Mouse (Mus musculus) forebrain, embryonic 12.5 days (tissue): ENCODE data around the gene Celsr3. TPM values are rescaled to one million over a fixed set of nuclear protein-coding genes. Genes with fewer than 3 reads are reported as not detected.
A peak's percentile ranks its signal among the peaks of the same experiment; 100 is the strongest.

Experiments used
- ATAC-seq: fragments of 200-750 bp; cut with Nextera tagmentation; 2 replicates; pipeline ENCODE4 v1.8.0; 2017; ENCODE audit warnings: moderate TSS enrichment; ENCODE audit not compliant: low FRiP score
- H3K27ac ChIP-seq: fragments of 300-500 bp; sonication (generic); 2 replicates; pipeline ENCODE4 v1.5.1; 2016; ENCODE audit warnings: mild to moderate bottlenecking
- H3K27me3 ChIP-seq: fragments of 300-500 bp; sonication (generic); 2 replicates; pipeline ENCODE4 v1.6.1; 2016; ENCODE audit warnings: mild to moderate bottlenecking
- H3K36me3 ChIP-seq: fragments of 300-500 bp; sonication (generic); replicated peaks from 2 replicates; pipeline ENCODE4 v1.6.1; 2016; ENCODE audit warnings: mild to moderate bottlenecking
- H3K4me1 ChIP-seq: fragments of 300-500 bp; sonication (generic); 2 replicates; pipeline ENCODE4 v1.6.1; 2016
- H3K4me2 ChIP-seq: fragments of 300-500 bp; sonication (generic); 2 replicates; pipeline ENCODE4 v1.6.1; 2016; ENCODE audit warnings: mild to moderate bottlenecking, moderate library complexity
- H3K4me3 ChIP-seq: fragments of 300-500 bp; sonication (generic); replicated peaks from 2 replicates; pipeline ENCODE4 v1.5.1; 2016; ENCODE audit warnings: mild to moderate bottlenecking
- H3K9ac ChIP-seq: fragments of 300-500 bp; sonication (generic); 2 replicates; pipeline ENCODE4 v1.6.1; 2016; ENCODE audit warnings: mild to moderate bottlenecking
- H3K9me3 ChIP-seq: fragments of 300-500 bp; sonication (generic); 2 replicates; pipeline ENCODE4 v1.6.1; 2016
- WGBS: fragments of 180-500 bp; shearing (Covaris S2); methylation state at CpG from one replicate; pipeline ENCODE4 v1.1.7; 2016; 5-methylcytosine and 5-hydroxymethylcytosine counted together
- polyA plus RNA-seq: library from polyadenylated mRNA; unstranded; fragments of >200 nt; fragmentation: Nextera tagmentation; extraction: Ambion mirVana; gene quantifications from 2 replicates; pipeline ENCODE4 v1.2.1, GENCODE M21; 2016

Celsr3 gene
- polyA plus RNA-seq, 1 experiment from 2014 or later: 13.0 TPM

GRCm38 (mm10) chr9:108792307-108792706 lies 33.8 kb upstream of the Celsr3 start:
- H3K9ac ChIP-seq: no peak overlapping the region

DNA sequence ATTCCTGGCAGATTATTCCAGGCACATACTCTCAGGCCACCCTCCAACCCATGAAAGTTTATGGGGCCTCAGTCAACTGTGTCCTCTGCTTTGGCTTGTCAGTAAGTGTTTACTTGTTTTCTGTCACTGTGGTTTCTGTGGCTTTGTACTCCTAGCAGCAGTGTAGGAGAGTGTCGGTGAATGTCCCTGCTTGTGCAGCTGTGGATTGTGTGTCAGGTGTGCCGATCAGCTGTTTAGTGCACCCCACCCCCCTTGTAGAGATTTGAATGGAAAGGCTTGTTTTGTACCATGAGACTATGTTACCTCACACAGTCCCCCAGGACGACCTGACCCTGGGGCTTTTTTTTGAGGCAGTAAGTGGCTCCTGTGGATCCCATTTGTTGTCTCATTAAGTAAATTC lies 33.4 kb upstream of the Celsr3 start:
- Histone ChIP-seq H3K27me3 (no peaks in the 10 kb centered on the region), H3K27ac (no peak overlapping the region), H3K36me3 (peaks cover 28% of the 10 kb centered on the region), H3K4me1 (peaks cover 90% of the 10 kb centered on the region), H3K9ac (no peak overlapping the region), H3K4me2 (no peak overlapping the region), H3K4me3 (no peak overlapping the region), H3K9me3 (no peaks in the 10 kb centered on the region)
- ATAC-seq: no peak
- 44% methylated on average over 3 of the region's 3 CpGs for WGBS

More at GRCm38 (mm10) chr9:108792307-108792706, 33.8 kb upstream of the Celsr3 start:
- WGBS: 91% methylated on average over 1 of the region's 1 CpGs
- Histone ChIP-seq H3K27me3 (no peaks in the 10 kb centered on the region), H3K9me3 (no peaks in the 10 kb centered on the region), H3K27ac (no peak overlapping the region), H3K4me2 (no peak overlapping the region), H3K36me3 (peaks cover 24% of the 10 kb centered on the region), H3K4me1 (peaks cover 90% of the 10 kb centered on the region), H3K4me3 (no peak overlapping the region)
- ATAC-seq: no peak

- Histone ChIP-seq H3K9ac (no peak overlapping the region), H3K9me3 (no peaks in the 10 kb centered on the region), H3K27ac (no peak overlapping the region), H3K4me1 (peaks cover 66% of the 10 kb centered on the region), H3K4me2 (no peak overlapping the region), H3K4me3 (no peak overlapping the region), H3K27me3 (no peaks in the 10 kb centered on the region), H3K36me3 (peaks cover 52% of the 10 kb centered on the region)
- ATAC-seq: no peak
- WGBS: 68% methylated on average over 2 of the region's 2 CpGs
Measured at GRCm38 (mm10) chr9:108795281-108795680, 30.8 kb upstream of the Celsr3 start.

DNA sequence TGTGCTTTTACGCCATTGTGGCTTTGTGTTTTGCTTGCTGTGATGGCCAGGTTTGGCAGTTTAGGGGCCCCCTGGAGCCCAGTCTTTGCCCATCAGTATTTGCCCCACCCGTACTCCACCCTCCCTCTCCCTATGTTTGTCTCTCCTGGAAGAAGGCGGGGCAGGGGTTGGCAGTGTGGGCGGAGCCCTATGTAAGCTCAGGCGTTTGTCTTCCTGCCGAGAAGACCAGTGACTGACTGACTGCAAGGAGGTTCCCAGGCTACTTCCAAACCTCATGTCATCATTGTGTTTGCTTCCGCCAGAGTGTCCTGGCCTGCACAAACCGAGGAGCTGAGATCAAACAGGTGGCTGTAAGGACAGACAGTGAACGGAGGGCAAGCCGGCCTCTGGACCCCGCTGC lies 30.4 kb upstream of the Celsr3 start:
- Histone ChIP-seq H3K4me1 (peaks cover 66% of the 10 kb centered on the region), H3K9ac (peak overlapping the region; percentile 12; the same call in 1 of the 2 replicates), H3K27me3 (no peaks in the 10 kb centered on the region), H3K36me3 (peaks cover 53% of the 10 kb centered on the region), H3K4me2 (peak overlapping the region; percentile 31), H3K4me3 (peak overlapping the region; percentile 7), H3K9me3 (no peaks in the 10 kb centered on the region), H3K27ac (peak overlapping the region; percentile 56)
- peak; percentile 63; the same call in 1 of the 2 replicates for ATAC-seq
- WGBS: 44% methylated on average over 11 of the region's 11 CpGs

GRCm38 (mm10) chr9:108796351-108796981 lies 29.7 kb upstream of the Celsr3 start:
- 65% methylated on average over 4 of the region's 4 CpGs for WGBS

GRCm38 (mm10) chr9:108797477-108797876 lies 28.6 kb upstream of the Celsr3 start:
- peaks cover 50% of the 10 kb centered on the region for H3K4me1 ChIP-seq
- H3K9ac ChIP-seq: no peak overlapping the region

More at GRCm38 (mm10) chr9:108796351-108796981, 29.7 kb upstream of the Celsr3 start:
- Histone ChIP-seq H3K36me3 (peaks cover 59% of the 10 kb centered on the region), H3K4me1 (peaks cover 60% of the 10 kb centered on the region), H3K9ac (no peak overlapping the region), H3K27ac (0 out of 2 replicates have a peak overlapping the region, but pooled peaks have one; percentile 19), H3K4me3 (no peak overlapping the region), H3K9me3 (no peaks in the 10 kb centered on the region), H3K27me3 (no peaks in the 10 kb centered on the region), H3K4me2 (peak overlapping the region; percentile 31)
- ATAC-seq: 0 out of 2 replicates have a peak, but pooled peaks have one; percentile 13

DNA sequence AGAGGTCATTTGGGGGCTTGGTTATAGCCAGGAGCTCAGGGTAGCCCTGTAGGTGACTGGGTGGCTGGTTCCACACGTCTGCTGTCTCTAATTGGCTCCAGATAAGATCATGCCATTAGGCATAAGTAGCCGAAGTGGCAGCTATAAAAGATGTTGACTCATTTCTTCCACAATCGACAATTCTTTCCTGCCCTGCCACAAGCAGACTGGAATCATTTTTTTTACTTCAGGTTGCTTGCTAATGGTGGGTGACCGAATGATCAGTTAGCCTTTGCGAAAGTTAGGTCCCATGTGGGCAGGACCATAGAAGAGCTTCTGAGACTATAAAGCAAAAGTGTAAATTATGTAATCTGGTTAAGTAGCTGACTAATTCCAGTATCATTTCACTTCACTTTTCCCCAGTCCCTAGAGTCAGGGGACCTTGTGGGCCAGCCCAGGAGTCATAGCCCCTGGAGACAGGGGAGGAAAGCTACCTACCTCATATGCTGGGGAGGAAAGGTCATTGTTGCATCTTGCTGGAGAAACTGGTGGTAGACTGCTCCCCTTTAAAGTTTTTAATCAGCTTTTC lies 27.5 kb upstream of the Celsr3 start:
- no peak overlapping the region for H3K4me3 ChIP-seq
- H3K27me3 ChIP-seq: no peaks in the 10 kb centered on the region
- no peak overlapping the region for H3K4me2 ChIP-seq
- H3K9ac ChIP-seq: no peak overlapping the region
- H3K27ac ChIP-seq: no peak overlapping the region
- no peak for ATAC-seq
- peaks cover 39% of the 10 kb centered on the region for H3K4me1 ChIP-seq
- WGBS: 90% methylated on average over 5 of the region's 5 CpGs
- H3K36me3 ChIP-seq: peaks cover 71% of the 10 kb centered on the region
- H3K9me3 ChIP-seq: no peaks in the 10 kb centered on the region

More at GRCm38 (mm10) chr9:108797477-108797876, 28.6 kb upstream of the Celsr3 start:
- peaks cover 69% of the 10 kb centered on the region for H3K36me3 ChIP-seq
- 0 out of 2 replicates have a peak overlapping the region, but pooled peaks have one; percentile 19 for H3K27ac ChIP-seq
- H3K27me3 ChIP-seq: no peaks in the 10 kb centered on the region
- H3K9me3 ChIP-seq: no peaks in the 10 kb centered on the region
- 86% methylated on average over 7 of the region's 7 CpGs for WGBS
- peak; percentile 37; the same call in 1 of the 2 replicates for ATAC-seq
- no peak overlapping the region for H3K4me3 ChIP-seq
- no peak overlapping the region for H3K4me2 ChIP-seq

DNA sequence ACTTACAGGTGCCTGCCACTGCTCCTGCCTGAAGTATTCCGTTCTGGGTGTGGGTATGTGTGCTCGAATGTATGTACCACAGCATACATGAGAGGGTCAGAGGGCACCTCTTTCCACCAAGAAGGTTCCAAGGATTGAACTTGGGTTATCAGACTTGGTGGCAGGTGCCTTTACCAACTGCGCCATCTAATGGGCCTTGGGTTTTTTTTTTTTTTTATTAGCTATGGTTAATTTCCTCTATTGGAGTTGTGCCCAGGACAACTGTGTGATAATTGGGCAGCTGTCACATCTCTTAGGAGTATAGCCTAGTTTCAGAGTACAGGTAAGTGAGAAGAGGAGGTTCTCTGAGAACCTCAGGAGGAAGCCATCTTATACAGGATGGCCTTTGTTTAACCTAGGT lies 26.6 kb upstream of the Celsr3 start:
- no peak overlapping the region for H3K4me3 ChIP-seq
- peaks cover 75% of the 10 kb centered on the region for H3K36me3 ChIP-seq
- H3K27me3 ChIP-seq: no peaks in the 10 kb centered on the region
- H3K4me1 ChIP-seq: peaks cover 31% of the 10 kb centered on the region
- WGBS: 89% methylated on average over 3 of the region's 3 CpGs
- no peak for ATAC-seq
- no peak overlapping the region for H3K9ac ChIP-seq
- H3K9me3 ChIP-seq: no peaks in the 10 kb centered on the region
- H3K4me2 ChIP-seq: no peak overlapping the region
- H3K27ac ChIP-seq: no peak overlapping the region

DNA sequence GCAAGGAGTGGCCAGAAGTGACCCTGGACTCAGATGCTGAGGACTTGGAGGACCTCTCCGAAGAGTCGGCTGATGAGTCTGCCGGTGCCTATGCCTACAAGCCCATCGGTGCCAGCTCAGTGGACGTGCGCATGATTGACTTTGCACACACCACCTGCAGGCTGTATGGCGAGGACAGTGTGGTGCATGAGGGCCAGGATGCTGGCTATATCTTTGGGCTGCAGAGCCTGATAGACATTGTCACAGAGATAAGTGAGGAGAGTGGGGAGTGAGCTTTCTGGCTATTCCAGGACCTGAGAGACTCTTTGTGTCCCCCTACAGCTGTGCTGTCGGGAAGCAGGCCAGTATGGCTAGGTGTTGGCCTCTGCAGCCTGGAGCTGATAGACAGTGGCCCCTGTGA lies 20.4 kb upstream of the Celsr3 start:
- Histone ChIP-seq H3K9ac (no peak overlapping the region), H3K4me2 (no peak overlapping the region), H3K4me3 (no peak overlapping the region), H3K4me1 (peaks cover 15% of the 10 kb centered on the region), H3K9me3 (no peaks in the 10 kb centered on the region), H3K27me3 (no peaks in the 10 kb centered on the region; the same call in 1 of the 2 replicates), H3K27ac (no peak overlapping the region), H3K36me3 (peaks cover 58% of the 10 kb centered on the region)
- WGBS: 92% methylated on average over 8 of the region's 8 CpGs
- no peak for ATAC-seq

DNA sequence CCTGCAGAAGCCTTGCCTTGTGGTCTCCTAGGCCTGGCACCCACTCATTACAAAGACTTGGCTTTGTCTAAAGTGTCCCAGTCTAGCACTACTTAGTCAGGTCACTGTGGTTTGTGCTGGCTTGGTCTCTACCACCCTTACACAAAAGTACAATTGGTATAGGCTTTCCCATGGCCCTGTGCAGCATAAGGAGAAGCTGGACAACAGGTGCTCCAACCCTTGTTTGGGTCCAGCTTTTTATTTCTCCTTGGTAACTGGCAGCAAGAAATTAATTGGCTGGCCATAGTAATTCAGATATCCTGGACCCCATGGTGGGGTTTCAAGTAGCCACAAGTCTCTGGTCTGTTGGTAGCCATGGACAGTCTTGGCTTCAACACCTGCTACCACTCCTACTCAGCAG lies 19.7 kb upstream of the Celsr3 start:
- Histone ChIP-seq H3K27me3 (no peaks in the 10 kb centered on the region; the same call in 1 of the 2 replicates), H3K9me3 (no peaks in the 10 kb centered on the region), H3K4me3 (no peak overlapping the region), H3K4me2 (no peak overlapping the region), H3K9ac (no peak overlapping the region), H3K36me3 (peaks cover 53% of the 10 kb centered on the region), H3K4me1 (peaks cover 15% of the 10 kb centered on the region), H3K27ac (no peak overlapping the region)
- ATAC-seq: no peak

DNA sequence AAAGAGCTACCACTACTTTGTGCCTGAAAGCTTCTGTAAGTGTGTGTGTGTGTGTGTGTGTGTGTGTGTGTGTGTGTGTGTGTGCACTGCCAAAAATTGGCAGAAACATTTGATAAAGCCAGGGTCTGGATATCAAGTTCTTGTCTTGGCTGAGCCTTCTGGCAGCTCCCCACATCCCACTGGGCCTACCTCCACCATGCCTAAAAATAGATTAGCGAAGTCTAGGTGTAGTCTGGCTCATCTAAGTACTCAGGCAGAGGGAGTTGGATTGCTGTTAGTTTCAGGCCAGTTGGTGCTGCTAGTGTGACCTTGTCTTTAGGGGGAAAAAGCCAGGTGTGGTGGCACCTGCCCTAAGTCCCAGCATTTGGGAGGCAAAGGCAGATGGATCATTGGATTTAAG lies 19.3 kb upstream of the Celsr3 start:
- ATAC-seq: no peak

GRCm38 (mm10) chr9:108807674-108808073 lies 18.4 kb upstream of the Celsr3 start:
- H3K36me3 ChIP-seq: peaks cover 55% of the 10 kb centered on the region
- H3K9me3 ChIP-seq: no peaks in the 10 kb centered on the region
- 0 out of 2 replicates have a peak overlapping the region, but pooled peaks have one; percentile 87 for H3K4me2 ChIP-seq
- no peaks in the 10 kb centered on the region; the same call in 1 of the 2 replicates for H3K27me3 ChIP-seq
- H3K27ac ChIP-seq: 0 out of 2 replicates have a peak overlapping the region, but pooled peaks have one; percentile 38
- ATAC-seq: peak; percentile 55
- peaks cover 15% of the 10 kb centered on the region for H3K4me1 ChIP-seq
- H3K4me3 ChIP-seq: peak overlapping the region; percentile 79; the same call in 1 of the 2 replicates
- no peak overlapping the region for H3K9ac ChIP-seq
- 70% methylated on average over 5 of the region's 5 CpGs for WGBS

More for the DNA sequence above, 19.3 kb upstream of the Celsr3 start:
- peaks cover 53% of the 10 kb centered on the region for H3K36me3 ChIP-seq
- no peak overlapping the region for H3K4me2 ChIP-seq
- peaks cover 15% of the 10 kb centered on the region for H3K4me1 ChIP-seq
- H3K9ac ChIP-seq: no peak overlapping the region
- no peak overlapping the region for H3K4me3 ChIP-seq
- WGBS: 100% methylated on average over 1 of the region's 1 CpGs
- no peaks in the 10 kb centered on the region; the same call in 1 of the 2 replicates for H3K27me3 ChIP-seq
- H3K27ac ChIP-seq: no peak overlapping the region
- no peaks in the 10 kb centered on the region for H3K9me3 ChIP-seq
